Mouse (Mus musculus): ENCODE results near the gene Enah. TPM values are rescaled to one million over a fixed set of nuclear protein-coding genes. Genes with fewer than 3 reads are reported as not detected.

Enah gene
- polyA plus RNA-seq, 1 experiment from 2014 or later: 167 TPM

- no peaks in the 10 kb centered on the region for H3K27me3 ChIP-seq
- no peak for DNase-seq (ENCODE audit: low read depth, low spot score)
- no peak for ATAC-seq
- in situ Hi-C loops (cut with MboI; ENCODE audit: low pct_unique_long_range_greater_than_20kb): no loop called here
- POLR2A ChIA-PET: no interaction called here
- TF ChIP-seq CTCF (IDR thresholded peaks at IDR 0.05): no peak
- CTCF ChIA-PET: no interaction called here
Measured at GRCm38 (mm10) chr1:181864971-181865862, 154.6 kb downstream of the Enah start.

GRCm38 (mm10) chr1:181863431-181863830 is 156.4 kb downstream of the Enah start:
- no peak for DNase-seq (ENCODE audit: low read depth, low spot score)

GRCm38 (mm10) chr1:181862676-181863374 is 157.0 kb downstream of the Enah start:
- no peak for TF ChIP-seq CTCF (IDR thresholded peaks at IDR 0.05)
- in situ Hi-C loops (cut with MboI; ENCODE audit: low pct_unique_long_range_greater_than_20kb): no loop called here
- ATAC-seq (peak; percentile 39), DNase-seq (ENCODE audit: low read depth, low spot score) (no peak)
- POLR2A ChIA-PET: no interaction called here
- CTCF ChIA-PET: interaction anchor here (0.9 to 1.0 kb wide), 2 partner anchors 12 to 19 kb away, joined by 3 read pairs; partner anchors contain the start of gene Lbr
- H3K27me3 ChIP-seq: no peaks in the 10 kb centered on the region

More at GRCm38 (mm10) chr1:181863431-181863830, 156.4 kb downstream of the Enah start:
- TF ChIP-seq CTCF (IDR thresholded peaks at IDR 0.05): no peak
- no peaks in the 10 kb centered on the region for H3K27me3 ChIP-seq
- no peak for ATAC-seq
- CTCF ChIA-PET: no interaction called here
- in situ Hi-C loops (cut with MboI; ENCODE audit: low pct_unique_long_range_greater_than_20kb): no loop called here
- POLR2A ChIA-PET: no interaction called here

GRCm38 (mm10) chr1:181861181-181861902 is 158.4 kb downstream of the Enah start:
- no peak for ATAC-seq
- DNase-seq (ENCODE audit: low read depth, low spot score): no peak

GRCm38 (mm10) chr1:181860659-181861058 is 159.1 kb downstream of the Enah start:
- H3K27me3 ChIP-seq: no peaks in the 10 kb centered on the region
- ChIA-PET CTCF (no interaction called here), POLR2A (no interaction called here)
- no peak for TF ChIP-seq CTCF (IDR thresholded peaks at IDR 0.05)
- ATAC-seq (peak; percentile 4), DNase-seq (ENCODE audit: low read depth, low spot score) (no peak)
- in situ Hi-C loops (cut with MboI; ENCODE audit: low pct_unique_long_range_greater_than_20kb): no loop called here

More at GRCm38 (mm10) chr1:181861181-181861902, 158.4 kb downstream of the Enah start:
- CTCF ChIA-PET: no interaction called here
- no peak for TF ChIP-seq CTCF (IDR thresholded peaks at IDR 0.05)
- POLR2A ChIA-PET: no interaction called here
- in situ Hi-C loops (cut with MboI; ENCODE audit: low pct_unique_long_range_greater_than_20kb): no loop called here
- no peaks in the 10 kb centered on the region for H3K27me3 ChIP-seq

- in situ Hi-C loops (cut with MboI; ENCODE audit: low pct_unique_long_range_greater_than_20kb): no loop called here
- no peak for DNase-seq (ENCODE audit: low read depth, low spot score)
- no peaks in the 10 kb centered on the region for H3K27me3 ChIP-seq
- ChIA-PET CTCF (no interaction called here), POLR2A (interaction anchor here (0.5 to 0.6 kb wide), 2 partner anchors 8 to 269 kb away, joined by 3 to 4 read pairs; no protein-coding TSS in a partner anchor)
- no peak for TF ChIP-seq CTCF (IDR thresholded peaks at IDR 0.05)
- no peak for ATAC-seq
Measured at GRCm38 (mm10) chr1:181856329-181856728, 163.5 kb downstream of the Enah start.

GRCm38 (mm10) chr1:181854829-181855228 is 165.0 kb downstream of the Enah start:
- no peak for TF ChIP-seq CTCF (IDR thresholded peaks at IDR 0.05)
- POLR2A ChIA-PET: no interaction called here
- CTCF ChIA-PET: no interaction called here
- ATAC-seq: no peak
- in situ Hi-C loops (cut with MboI; ENCODE audit: low pct_unique_long_range_greater_than_20kb): no loop called here
- no peak for DNase-seq (ENCODE audit: low read depth, low spot score)
- H3K27me3 ChIP-seq: no peaks in the 10 kb centered on the region

GRCm38 (mm10) chr1:181853081-181853736 is 166.6 kb downstream of the Enah start:
- no peaks in the 10 kb centered on the region for H3K27me3 ChIP-seq
- ChIA-PET CTCF (interaction anchor here (1.2 to 1.5 kb wide), 3 partner anchors 9 to 21 kb away, joined by 3 to 4 read pairs (median 4); partner anchors contain the start of gene Lbr), POLR2A (interaction anchor here (1.3 kb wide), 1 partner anchor 12 kb away, joined by 3 read pairs; no protein-coding TSS in a partner anchor)
- in situ Hi-C loops (cut with MboI; ENCODE audit: low pct_unique_long_range_greater_than_20kb): no loop called here
- TF ChIP-seq CTCF (IDR thresholded peaks at IDR 0.05): no peak
- no peak for DNase-seq (ENCODE audit: low read depth, low spot score)
- ATAC-seq: no peak

GRCm38 (mm10) chr1:181852466-181852865 is 167.3 kb downstream of the Enah start:
- TF ChIP-seq CTCF (IDR thresholded peaks at IDR 0.05): no peak
- H3K27me3 ChIP-seq: no peaks in the 10 kb centered on the region
- no peak for DNase-seq (ENCODE audit: low read depth, low spot score)
- ChIA-PET CTCF (interaction anchor here (1.2 to 1.5 kb wide), 3 partner anchors 8 to 21 kb away, joined by 3 to 4 read pairs (median 4); partner anchors contain the start of gene Lbr), POLR2A (interaction anchor here (1.3 kb wide), 1 partner anchor 11 kb away, joined by 3 read pairs; no protein-coding TSS in a partner anchor)
- ATAC-seq: no peak
- in situ Hi-C loops (cut with MboI; ENCODE audit: low pct_unique_long_range_greater_than_20kb): no loop called here

All from Patski (cell line).